Mouse (Mus musculus) left cerebral cortex, adult 2 months (tissue): ENCODE data around the gene Tsnaxip1. TPM values are rescaled to one million over a fixed set of nuclear protein-coding genes. Genes with fewer than 3 reads are reported as not detected.

ENCODE experiments used
- DNase-seq, 2 experiments: peaks; one replicate each; pipeline ENCODE4 v3.0.0; 2021 to 2022; ENCODE audit warnings: low spot score in 2 of 2, mixed read lengths in 1 of 2; ENCODE audit errors: extremely low spot score in 1 of 2
- H3K27ac ChIP-seq: fragments of 200-600 bp; 2 replicates; pipeline ENCODE4 v1.8.1; 2022
- H3K4me3 ChIP-seq: fragments of 200-600 bp; 2 replicates; pipeline ENCODE4 v1.8.1; 2022
- CTCF ChIP-seq: fragments of 200-600 bp; IDR thresholded peaks from 2 replicates; pipeline ENCODE4 v1.8.1; 2022; ENCODE audit warnings: antibody characterized with exemption, mild to moderate bottlenecking, moderate library complexity
- intact Hi-C: fragments of 180-260 bp; cut with DNase I; formaldehyde crosslinking; loops from one replicate; pipeline ENCODE4 v1.15.1; 2025
- long read RNA-seq, 2 experiments: library from polyadenylated mRNA; stranded (forward); transcript quantifications; one replicate each; pipeline ENCODE4 v2.0.0; 2021; ENCODE audit warnings: borderline mapping rate in 2 of 2
- total RNA-seq, 2 experiments: library from RNA; stranded (reverse); gene quantifications; 2 replicates each; pipeline ENCODE4 v1.2.3; 2021

Gene Tsnaxip1
- total RNA-seq: under 1 TPM in 1 of 2 experiments, not detected in 1; 0.44 TPM
- long read RNA-seq, experiment 1: 0 reads
- long read RNA-seq, experiment 2: 0 reads

DNA sequence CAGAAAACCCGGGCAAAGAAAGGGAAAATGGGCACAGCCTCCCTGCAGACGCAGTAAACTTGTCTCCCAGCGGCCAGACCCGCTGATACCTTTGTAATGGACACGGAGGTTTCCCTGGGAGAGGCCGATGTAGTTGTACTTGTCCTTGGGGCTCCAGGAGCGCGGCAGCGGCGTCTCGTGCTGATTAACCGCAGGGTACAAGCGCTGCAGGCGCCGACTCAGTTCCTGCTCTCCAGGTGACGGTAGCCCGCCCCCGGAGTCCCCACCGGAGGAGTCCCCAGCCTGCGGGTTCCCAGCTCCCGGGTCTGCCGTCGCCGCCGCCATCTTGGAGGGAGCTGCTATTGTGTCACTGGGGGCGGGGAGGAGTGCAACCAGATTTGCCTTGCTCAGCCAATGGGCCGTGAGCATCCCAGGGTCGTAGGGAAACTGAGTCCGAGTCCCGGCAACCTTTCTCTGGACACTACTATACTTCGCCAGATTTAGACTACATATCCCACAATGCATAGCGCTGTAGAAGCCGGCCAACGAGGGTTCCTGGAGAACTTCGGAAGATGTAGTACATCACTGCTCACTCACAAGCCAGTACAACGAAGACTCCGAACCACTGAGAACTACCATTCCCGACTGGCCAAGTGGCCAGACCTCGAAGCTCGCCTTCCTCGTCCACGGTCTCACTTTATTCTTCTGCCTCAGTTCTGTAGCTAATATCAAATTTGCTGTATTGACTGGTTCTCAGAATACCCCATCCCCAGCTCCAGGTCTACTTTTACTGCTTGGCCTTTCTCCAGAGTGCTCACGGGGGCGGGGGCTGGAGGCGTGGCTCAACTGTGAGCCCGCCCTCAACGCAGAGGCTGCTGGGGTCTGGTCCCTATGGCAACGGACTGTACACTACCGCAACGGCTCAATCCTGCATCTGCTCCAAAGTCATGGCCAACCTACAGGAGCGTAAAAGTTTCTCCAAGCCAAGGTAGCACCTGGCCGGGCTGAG, at the start of gene Tsnaxip1, which contains the start of gene Ranbp10:
Gene Tsnaxip1 (plus strand): TSS at position 871 of the 988 bp plus-strand sequence.
Gene Ranbp10 (minus strand): TSS at position 490 of the 988 bp plus-strand sequence.
- DNase-seq: peak; percentile 93 to 96
- Histone ChIP-seq H3K4me3 (peak within 1 kb of the TSS; percentile 79), H3K27ac (peak within 1 kb of the TSS; percentile 89)
- intact Hi-C loops: loop anchor here (2.0 kb wide), 1 partner anchor 68 kb away; the partner anchor contains the start of gene Gfod2
- no peak; the same call in 1 of the 2 replicates for TF ChIP-seq CTCF

- intact Hi-C loops: loop anchor here (5.0 kb wide), 1 partner anchor 66 kb away; no protein-coding TSS in a partner anchor
- no peak overlapping the region for H3K4me3 ChIP-seq
- TF ChIP-seq CTCF: no peak
- DNase-seq: no peak
- H3K27ac ChIP-seq: no peak overlapping the region
Observed at GRCm38 (mm10) chr8:105777833-105778232, 49.7 kb upstream of the Tsnaxip1 start.

- Histone ChIP-seq H3K27ac (no peak overlapping the region), H3K4me3 (no peak overlapping the region)
- no peak for DNase-seq
- TF ChIP-seq CTCF: no peak
- intact Hi-C loops: no loop called here
Observed at GRCm38 (mm10) chr8:105780298-105780697, 47.2 kb upstream of the Tsnaxip1 start.

DNA sequence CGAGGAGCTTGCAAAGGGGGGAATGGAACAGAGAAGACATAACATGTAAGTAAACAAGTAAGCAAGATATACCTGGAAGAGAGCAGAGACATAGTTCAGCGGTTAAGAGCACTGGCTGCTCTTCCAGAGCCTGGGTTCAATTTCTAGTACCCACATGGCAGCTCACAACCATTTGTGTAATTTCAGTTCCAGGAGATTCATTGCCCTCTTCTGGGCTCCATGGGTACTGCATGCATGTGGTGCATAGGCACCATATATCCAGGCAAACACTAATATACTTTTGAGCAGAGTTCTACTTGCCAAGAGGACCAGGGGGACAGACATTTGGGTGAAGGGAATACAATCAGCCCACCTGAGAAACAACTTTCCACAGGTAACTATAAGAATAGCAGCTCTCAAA, 39.3 kb upstream of the Tsnaxip1 start:
- intact Hi-C loops: no loop called here
- peak; percentile 63 for TF ChIP-seq CTCF
- H3K27ac ChIP-seq: no peak overlapping the region
- H3K4me3 ChIP-seq: no peak overlapping the region
- no peak for DNase-seq

DNA sequence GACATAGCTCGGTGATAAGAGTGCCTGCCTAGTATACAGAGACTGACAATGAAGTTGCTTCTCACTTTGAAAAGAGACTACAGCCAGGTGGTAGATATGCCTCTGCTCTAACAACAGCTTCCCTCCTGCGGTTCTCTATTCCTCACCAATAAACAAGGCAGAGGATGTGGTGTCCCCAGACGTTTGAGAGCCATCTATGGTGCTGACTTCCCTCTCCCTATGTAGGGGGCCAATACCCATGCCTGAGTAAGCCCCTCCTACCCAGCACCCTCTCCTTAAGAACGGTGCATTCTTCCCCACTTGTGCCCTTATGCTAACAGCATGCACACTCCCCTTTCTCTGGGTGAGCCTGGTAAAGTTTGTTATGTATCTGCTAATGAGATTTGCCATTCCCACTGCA, 38.6 kb upstream of the Tsnaxip1 start:
- intact Hi-C loops: no loop called here
- H3K4me3 ChIP-seq: no peak overlapping the region
- TF ChIP-seq CTCF: no peak
- no peak for DNase-seq
- H3K27ac ChIP-seq: no peak overlapping the region

- intact Hi-C loops: no loop called here
- DNase-seq: no peak
- Histone ChIP-seq H3K27ac (no peak overlapping the region), H3K4me3 (no peak overlapping the region)
- TF ChIP-seq CTCF: no peak
Observed at GRCm38 (mm10) chr8:105789626-105790025, 37.9 kb upstream of the Tsnaxip1 start.

- DNase-seq: no peak
- H3K4me3 ChIP-seq: no peak overlapping the region
- intact Hi-C loops: no loop called here
- no peak overlapping the region for H3K27ac ChIP-seq
- TF ChIP-seq CTCF: no peak
Observed at GRCm38 (mm10) chr8:105793331-105793730, 34.2 kb upstream of the Tsnaxip1 start.

DNA sequence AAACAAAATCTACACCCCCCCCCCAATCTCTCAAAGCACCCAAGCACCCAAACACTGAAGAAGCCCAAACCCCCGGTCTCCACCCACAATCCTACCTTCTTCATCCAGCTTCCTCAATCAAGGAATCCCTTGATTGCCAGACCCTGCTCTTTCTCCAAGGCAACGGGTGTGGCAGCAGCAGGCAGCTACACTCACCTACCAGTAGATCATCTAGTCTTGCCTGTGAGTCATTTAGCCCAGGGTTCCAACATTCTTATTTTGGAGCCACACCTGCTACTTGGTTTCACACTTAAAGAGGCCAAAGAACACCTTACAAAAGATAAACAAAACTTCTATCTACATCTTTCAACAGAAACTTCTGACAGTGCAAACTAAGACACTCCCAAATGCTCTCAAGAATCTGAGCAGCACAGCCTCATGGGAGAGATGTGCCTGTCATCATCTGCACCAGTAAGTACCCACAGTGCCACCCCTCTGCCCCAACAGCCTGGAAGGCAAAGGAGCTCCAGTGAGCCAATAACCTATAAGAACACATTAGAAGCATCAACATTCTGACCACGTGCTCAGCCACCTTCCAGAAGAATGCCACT, 33.4 kb upstream of the Tsnaxip1 start:
- TF ChIP-seq CTCF: no peak
- Histone ChIP-seq H3K27ac (no peak overlapping the region), H3K4me3 (no peak overlapping the region)
- no peak for DNase-seq
- intact Hi-C loops: no loop called here

DNA sequence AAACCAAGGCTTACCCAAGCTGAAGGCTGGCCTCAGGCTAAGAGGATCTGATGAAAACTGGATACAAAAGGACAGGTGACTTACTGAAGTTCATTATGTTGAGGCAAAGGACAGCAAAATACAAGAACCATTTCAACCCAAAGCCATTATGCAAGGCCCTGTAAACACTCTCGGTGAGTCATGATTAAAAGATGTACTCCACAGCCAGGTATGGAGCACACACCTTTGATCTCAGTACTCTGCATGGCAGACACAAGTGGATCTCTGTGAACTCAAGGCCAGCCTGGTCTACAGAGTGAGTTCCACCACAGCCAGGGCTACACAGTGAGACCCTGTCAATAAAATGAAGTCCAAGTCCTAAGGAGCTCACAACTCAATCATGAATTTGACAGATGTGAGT, 31.7 kb upstream of the Tsnaxip1 start:
- TF ChIP-seq CTCF: no peak
- Histone ChIP-seq H3K4me3 (no peak overlapping the region), H3K27ac (no peak overlapping the region)
- intact Hi-C loops: no loop called here
- DNase-seq: no peak

DNA sequence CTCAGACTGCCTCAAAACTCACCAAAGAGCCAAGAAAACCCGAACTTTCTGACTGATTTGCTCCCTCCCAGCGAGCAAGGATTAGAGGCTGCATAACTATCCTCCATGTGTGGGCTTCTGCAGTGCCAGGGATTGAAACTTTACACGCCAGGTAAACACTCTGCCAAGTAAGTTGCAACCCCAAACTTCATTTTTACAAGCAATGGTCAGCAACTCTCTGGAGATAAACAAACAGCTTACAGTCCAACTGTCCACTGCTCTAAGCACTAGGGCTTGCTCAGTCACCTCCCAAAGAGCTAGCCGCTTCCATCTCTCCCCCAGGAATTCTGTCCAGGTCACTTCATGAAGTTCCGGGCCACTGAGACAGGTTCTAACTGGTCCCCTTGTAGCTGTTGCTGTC, 29.1 kb upstream of the Tsnaxip1 start:
- no peak for TF ChIP-seq CTCF
- DNase-seq: no peak
- intact Hi-C loops: no loop called here
- Histone ChIP-seq H3K4me3 (no peak overlapping the region), H3K27ac (no peak overlapping the region)

DNA sequence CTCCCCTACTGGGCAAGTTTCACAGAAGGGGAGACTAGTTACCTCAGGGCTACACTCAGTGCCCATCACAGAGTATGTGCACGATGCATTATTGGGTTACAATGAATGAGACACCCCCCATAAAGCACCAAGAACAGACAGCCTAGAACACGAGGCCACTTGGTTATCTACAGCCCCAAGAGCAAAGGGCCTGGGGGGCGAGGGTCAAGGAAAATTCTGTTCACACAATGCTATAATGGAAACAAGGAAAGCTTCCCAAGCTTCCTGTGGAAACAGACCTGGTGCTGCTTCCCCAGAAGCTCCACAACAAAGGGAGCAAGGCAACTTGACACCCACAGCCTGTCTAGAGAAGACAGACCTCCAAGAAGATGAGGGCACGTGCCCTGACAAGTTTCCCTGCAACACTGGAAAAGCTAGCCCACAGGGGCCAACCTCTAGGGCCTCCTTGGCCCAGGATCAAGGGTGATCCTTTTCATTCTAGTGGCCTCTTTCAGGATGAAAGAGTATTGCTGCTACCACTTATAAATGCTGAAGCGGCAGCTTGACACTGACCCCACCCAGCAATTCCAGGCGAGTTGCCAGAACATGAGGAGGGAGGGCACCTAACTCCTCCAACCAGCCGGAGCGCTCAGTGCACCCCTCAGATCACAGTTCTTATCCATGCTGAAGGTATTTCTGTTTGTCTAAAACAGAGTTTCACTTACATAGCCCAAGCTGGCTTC, 28.3 kb upstream of the Tsnaxip1 start:
- intact Hi-C loops: no loop called here

More for the DNA sequence above, 28.3 kb upstream of the Tsnaxip1 start:
- DNase-seq: peak; percentile 23 to 26
- TF ChIP-seq CTCF: no peak
- H3K27ac ChIP-seq: no peak overlapping the region
- H3K4me3 ChIP-seq: no peak overlapping the region
